Mouse (Mus musculus) duodenum, adult 2 months (tissue): ENCODE results near the gene Zfp426. TPM values are rescaled to one million over a fixed set of nuclear protein-coding genes. Genes with fewer than 3 reads are reported as not detected.

Experiments used
- polyA plus RNA-seq: library from polyadenylated mRNA; depleted of rRNA; stranded (reverse); fragments of >200 nt; gene quantifications from 2 replicates; pipeline ENCODE4 v1.2.3, GENCODE M21; 2012; ENCODE audit warnings: low replicate concordance; rRNA removed

Zfp426 gene
- polyA plus RNA-seq: 0.44 and 1.2 TPM in 2 replicates

GRCm38 (mm10) chr9:20492527-20493233 lies at the start of gene Zfp426:
Gene Zfp426 (minus strand): TSS chr9:20492746.

DNA sequence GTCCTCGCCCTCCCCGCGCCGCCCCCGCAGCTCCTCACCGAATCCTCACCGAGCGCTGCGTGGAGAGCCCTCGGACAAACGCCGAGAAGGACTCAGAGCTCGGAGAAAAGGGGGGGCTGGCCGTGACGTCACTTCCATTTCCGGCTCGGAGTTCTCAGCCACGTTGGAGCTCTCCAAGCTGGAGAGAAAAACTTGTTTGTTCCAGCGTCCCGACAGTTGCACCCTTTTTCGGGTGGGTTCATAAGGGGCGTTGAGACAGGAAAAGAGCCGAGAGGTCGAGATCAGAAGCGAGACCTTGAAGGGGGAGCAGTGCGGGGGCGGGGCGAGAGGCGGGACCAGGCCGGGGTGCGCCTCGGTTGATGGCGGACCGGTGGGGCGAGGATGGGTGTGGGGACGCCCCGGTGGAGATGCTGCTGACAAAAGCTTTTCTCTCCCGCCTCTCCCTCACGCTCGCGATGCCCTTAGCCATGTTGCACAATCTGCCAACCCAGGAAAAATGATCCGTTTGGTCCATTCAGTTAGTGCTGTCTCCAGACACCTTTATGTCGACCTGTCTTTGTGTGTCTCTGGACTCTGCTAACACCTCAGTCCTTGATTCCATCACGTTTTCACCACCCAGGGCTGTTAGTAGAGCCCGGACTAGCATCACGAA lies 28.9 kb upstream of the Zfp426 start, which contains the start of gene Zfp266:
Gene Zfp266, minus strand, starts transcription at position 112 of the 652 bp plus-strand sequence.

GRCm38 (mm10) chr9:20459377-20460317 lies 32.9 kb downstream of the Zfp426 start, which contains the start of gene Zfp26:
Gene Zfp26 (minus strand): TSS chr9:20460162.

Other genes starting within 250 kb of the Zfp426 start
- gene Olfr39, start 210.4 kb downstream of the Zfp426 start, polyA plus RNA-seq: not detected in 2 replicates
- gene Olfr873, start 194.2 kb downstream of the Zfp426 start, polyA plus RNA-seq: not detected in 2 replicates
- not detected in 2 replicates for gene Olfr18, start 156.7 kb downstream of the Zfp426 start, polyA plus RNA-seq
- gene Zfp560, start 107.6 kb downstream of the Zfp426 start, polyA plus RNA-seq: 0.41 and 0.68 TPM in 2 replicates
- gene Zfp26, start 32.6 kb downstream of the Zfp426 start, polyA plus RNA-seq: 0.11 and 0.27 TPM in 2 replicates
- 0.19 and 0.79 TPM in 2 replicates for gene Zfp266, start 28.7 kb upstream of the Zfp426 start, polyA plus RNA-seq
- 0.37 and 1.0 TPM in 2 replicates for gene Zfp846, start 88.5 kb upstream of the Zfp426 start, polyA plus RNA-seq
- gene Ubl5, start 150.1 kb upstream of the Zfp426 start, polyA plus RNA-seq: 133 and 188 TPM in 2 replicates
- 36.8 and 39.1 TPM in 2 replicates for gene Fbxl12, start 152.0 kb upstream of the Zfp426 start, polyA plus RNA-seq
- gene Pin1, start 159.3 kb upstream of the Zfp426 start, polyA plus RNA-seq: 8.2 and 14.4 TPM in 2 replicates